Mouse (Mus musculus) layer of hippocampus, postnatal 10 days (tissue): ENCODE measurements around the gene Orai3. TPM values are rescaled to one million over a fixed set of nuclear protein-coding genes. Genes with fewer than 3 reads are reported as not detected.
A peak's percentile ranks its signal among the peaks of the same experiment; 100 is the strongest.
"Not testable (repeated sequence)": the region's sequence is repeated elsewhere in the genome, so short reads cannot be mapped to it uniquely, and the experiment has no call there.

Experiments
- DNase-seq, 2 experiments: peaks; one replicate each; pipeline ENCODE4 v3.0.0; 2021; ENCODE audit warnings: low spot score in 2 of 2
- long read RNA-seq: library from polyadenylated mRNA; stranded (forward); transcript quantifications from one replicate; pipeline ENCODE4 v2.0.0, GENCODE M21; 2023
- total RNA-seq, 2 experiments: library from RNA; stranded (reverse); gene quantifications; 2 replicates each; pipeline ENCODE4 v1.2.3; 2021

Gene Orai3
- total RNA-seq: 10 to 100 TPM; 18.5 to 19.1 TPM
- long read RNA-seq, transcript Orai3-201 (2 exons, 1,996 nt): major isoform, 18 of 20 reads
- long read RNA-seq, partial matches to known transcripts: 0 of 20 reads
- long read RNA-seq, other reads (novel, unspliced or antisense): 2 of 20 reads

- peak; percentile 82 to 86 for DNase-seq
Observed at GRCm38 (mm10) chr7:127769651-127770038, at the start of gene Orai3. TSS of gene Orai3 (plus strand) at chr7:127769815.

GRCm38 (mm10) chr7:127725490-127725889 is 44.1 kb upstream of the Orai3 start:
- DNase-seq: no peak

DNA sequence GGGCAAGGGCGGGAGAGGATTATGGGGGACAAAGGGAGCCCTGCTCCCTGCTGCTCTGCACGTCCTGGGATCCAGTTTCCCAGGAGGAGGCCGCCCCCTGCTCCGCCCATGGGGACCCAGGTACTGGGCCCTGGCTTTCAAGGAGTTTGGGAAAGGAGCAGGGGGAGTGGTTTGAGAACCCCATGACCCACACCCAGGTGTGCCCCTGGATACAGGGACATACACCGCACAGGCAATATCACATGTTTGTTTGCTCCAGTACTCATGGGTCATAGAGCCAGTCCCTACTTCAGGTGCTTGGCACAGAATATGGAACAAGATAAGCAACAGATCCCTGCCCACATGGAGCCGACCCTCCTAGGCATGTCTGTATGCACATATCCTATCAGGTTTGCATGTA is 43.7 kb upstream of the Orai3 start:
- no peak for DNase-seq

DNA sequence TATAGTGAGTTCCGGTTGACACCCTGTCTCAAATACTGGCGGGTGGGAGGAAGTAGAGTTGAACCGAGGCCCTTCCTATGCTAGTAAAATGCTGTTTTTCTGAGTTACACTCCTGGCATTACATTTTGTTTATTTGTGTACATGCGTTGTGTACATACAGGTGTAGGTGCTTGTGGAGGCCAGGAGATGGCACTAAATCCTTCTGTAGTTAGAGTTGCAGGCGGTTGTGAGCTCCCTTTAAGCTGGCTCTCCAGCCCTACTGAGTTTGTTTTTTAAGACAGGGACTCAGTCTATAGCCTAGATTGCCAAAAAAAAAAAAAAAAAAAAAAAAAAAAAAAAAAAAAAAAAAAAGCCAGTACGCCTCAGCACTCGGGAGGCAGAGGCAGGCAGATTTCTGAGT is 41.7 kb upstream of the Orai3 start:
- no peak for DNase-seq

GRCm38 (mm10) chr7:127730170-127730569 is 39.4 kb upstream of the Orai3 start:
- no peak for DNase-seq

GRCm38 (mm10) chr7:127732066-127732465 is 37.5 kb upstream of the Orai3 start, which contains the start of gene Ctf2:
TSS of gene Ctf2 (minus strand) at chr7:127732166.
- not testable (repeated sequence) for DNase-seq

DNA sequence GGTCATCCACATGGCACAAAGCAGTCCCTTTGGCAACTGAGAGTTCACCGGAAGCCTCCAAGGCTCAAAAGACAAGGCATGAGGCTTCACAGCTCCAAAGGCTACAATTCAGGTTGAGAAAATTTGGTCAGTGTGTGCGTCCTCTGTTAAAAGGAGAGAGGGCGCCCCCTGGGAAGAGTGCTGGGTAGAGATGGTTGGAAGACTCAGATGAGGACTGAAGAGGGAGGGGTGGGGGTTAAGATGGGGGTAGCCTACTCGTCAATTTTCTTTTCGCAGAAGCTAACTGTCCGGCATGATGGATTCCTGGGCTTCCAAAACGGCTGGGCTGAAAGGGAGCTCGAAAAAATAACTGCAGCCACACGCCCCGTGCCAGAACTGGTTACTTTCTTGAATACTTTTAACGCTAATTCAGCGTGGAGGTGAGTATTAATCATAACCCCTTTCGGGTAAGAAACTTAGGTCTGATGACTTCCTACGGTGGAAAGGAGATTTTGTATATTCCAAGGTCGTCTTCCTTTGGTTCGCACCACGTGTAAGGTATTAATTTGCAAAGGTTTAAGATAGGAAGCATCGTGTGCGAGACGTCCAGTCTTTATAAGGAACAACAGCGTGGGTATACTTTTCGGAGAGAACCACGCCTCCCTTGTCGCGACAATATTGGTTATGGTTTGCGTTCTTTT is 25.1 kb upstream of the Orai3 start, which contains the start of gene Fbxl19:
Fbxl19 (plus strand) TSS at position 178 of the 680 bp plus-strand sequence.
- DNase-seq: peak; percentile 71 to 85

DNA sequence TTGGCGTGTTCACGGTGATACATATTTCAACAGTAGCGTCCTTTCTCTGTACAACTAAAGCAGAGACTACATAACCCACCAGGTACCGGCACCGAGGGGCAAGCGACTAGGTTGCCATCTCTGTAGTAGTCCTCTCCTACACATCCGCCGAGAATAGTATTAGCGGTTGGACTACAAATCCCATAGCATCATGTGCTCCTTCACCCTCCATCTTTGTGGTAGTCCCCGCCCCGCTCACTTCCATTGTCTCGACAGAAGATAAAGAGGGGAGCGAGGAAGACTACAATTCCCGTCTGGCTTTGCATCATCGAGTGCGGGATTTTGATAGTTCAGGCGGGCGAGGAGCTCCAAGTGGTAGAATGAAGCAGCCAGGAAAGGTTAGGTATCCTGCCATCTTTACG is 24.4 kb upstream of the Orai3 start:
- DNase-seq: peak; percentile 89 to 92

- peak; percentile 89 to 93 for DNase-seq
Observed at GRCm38 (mm10) chr7:127745652-127746493, 23.7 kb upstream of the Orai3 start.

- DNase-seq: peak; percentile 36 to 55
Observed at GRCm38 (mm10) chr7:127746494-127747491, 22.8 kb upstream of the Orai3 start.

DNA sequence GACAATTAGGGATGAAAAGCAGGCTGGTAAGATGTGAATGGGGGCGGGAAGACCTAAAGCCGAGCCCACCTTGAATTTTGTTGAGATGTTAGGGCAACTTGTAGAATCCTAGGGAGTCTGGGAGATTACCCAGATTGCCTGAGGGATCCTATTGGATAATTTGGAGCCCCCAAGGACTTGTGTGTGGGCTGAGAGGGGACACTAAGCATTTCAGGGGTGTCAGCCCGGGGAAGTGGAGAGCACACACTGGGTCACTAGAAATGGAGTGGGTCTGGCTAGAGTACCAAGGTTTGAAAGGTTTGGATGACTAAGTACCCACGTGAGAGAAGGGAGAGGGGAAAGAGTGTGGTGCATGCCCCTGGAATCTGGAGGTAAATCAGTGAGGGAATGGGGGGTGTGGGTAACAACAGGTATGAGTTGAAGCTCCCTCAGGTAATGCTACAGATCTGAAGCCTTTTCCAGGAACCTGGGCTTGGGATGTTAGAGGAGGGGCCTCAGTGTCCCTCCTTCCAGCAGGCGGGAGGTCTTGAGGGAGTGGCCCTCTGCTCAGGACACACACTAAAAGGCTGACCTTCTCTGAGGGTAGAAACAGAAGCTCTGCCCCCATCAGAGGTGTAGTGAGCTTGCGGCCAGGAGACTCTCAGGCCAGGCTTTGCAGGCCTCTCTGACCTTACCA is 21.9 kb upstream of the Orai3 start:
- DNase-seq: no peak

GRCm38 (mm10) chr7:127748235-127748560 is 21.4 kb upstream of the Orai3 start:
- no peak for DNase-seq

DNA sequence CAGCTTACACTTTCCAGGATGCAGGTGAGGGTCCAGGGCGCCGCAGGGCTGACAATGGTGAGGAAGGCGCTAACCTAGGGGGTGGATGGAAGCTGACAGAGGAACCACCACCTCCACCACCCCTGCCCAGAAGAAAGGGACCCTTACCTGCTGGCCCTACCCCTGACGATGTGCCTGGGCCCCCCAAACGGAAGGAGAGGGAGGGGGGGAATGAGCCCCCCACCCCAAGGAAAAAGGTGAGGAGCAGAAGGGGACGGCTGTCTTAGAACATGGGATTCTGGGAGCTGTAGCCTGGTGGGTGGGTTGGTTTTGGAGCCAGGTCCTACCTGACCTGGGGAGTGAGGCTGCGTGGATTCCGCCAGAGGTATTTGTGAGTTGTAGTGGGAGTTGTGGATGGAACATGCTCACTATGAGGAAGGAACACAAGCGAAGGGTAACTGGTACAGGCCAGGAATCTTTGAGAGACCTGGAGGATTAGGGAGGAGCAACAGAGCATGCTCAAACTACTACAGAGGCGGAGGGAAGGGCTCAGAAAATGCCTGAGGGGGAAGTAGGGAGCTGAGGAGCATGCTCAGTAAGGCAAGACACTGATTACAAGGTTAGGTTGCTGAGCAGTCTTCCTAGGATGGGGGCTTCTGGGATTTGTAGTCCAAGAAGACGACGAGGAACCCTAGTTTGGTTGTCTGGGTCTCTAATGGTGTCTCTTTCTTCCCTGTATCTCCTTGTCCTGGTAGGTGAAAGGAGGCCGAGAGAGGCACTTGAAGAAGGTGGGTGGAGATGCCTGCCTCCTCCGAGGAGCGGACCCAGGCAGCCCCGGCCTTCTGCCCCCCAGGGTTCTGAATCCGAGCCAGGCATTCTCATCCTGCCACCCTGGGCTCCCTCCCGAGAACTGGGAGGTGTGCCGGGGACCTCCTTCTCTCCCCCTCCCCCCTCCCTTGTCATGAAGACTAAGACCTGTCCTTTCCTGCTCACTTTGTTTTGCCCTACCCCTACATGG is 19.2 kb upstream of the Orai3 start:
- DNase-seq: peak; percentile 17 to 48

GRCm38 (mm10) chr7:127751619-127752018 is 18.0 kb upstream of the Orai3 start:
- no peak for DNase-seq

- DNase-seq: no peak
Observed at GRCm38 (mm10) chr7:127752069-127752468, 17.5 kb upstream of the Orai3 start.

DNA sequence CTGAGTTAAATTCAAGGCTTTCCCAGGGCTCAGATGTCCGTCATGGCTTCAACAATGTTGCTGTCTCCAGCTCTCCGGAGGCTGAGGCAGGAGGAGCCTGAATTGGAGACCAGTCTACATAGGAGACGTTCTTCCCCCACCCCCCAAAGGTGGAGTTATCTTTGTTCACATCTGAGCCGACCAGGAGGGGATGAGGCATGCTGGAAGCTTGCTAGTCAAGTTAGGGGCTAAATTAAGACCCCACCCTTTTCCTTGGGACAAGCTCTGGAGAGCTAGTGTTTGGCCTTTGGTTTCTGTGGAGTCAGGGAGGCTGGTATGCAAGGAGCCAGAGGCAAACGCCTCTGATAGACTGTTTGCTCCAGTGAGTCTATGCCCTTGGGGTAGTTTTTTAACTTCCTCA is 16.5 kb upstream of the Orai3 start:
- DNase-seq: no peak

DNA sequence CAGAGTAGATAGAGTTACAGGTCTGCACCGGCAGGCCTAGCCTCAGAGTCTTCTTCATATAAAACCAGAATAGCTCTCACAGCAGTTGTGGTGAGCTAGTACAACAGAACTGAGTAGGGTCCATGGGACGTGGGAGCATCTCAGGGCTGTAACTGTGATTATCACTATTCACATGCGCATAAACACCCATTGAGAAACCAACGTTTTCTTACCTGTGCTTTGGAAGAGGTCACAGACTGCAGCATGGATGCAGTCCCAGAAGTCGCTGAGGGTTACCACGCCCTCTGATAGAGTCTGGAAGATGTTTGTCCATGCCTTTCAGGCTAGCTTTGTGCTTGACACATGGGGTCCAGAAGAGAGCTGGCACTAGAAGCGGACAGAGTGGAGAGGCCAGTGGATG is 15.9 kb upstream of the Orai3 start:
- DNase-seq: no peak

- DNase-seq: no peak
Observed at GRCm38 (mm10) chr7:127759716-127760115, 9.9 kb upstream of the Orai3 start.

DNA sequence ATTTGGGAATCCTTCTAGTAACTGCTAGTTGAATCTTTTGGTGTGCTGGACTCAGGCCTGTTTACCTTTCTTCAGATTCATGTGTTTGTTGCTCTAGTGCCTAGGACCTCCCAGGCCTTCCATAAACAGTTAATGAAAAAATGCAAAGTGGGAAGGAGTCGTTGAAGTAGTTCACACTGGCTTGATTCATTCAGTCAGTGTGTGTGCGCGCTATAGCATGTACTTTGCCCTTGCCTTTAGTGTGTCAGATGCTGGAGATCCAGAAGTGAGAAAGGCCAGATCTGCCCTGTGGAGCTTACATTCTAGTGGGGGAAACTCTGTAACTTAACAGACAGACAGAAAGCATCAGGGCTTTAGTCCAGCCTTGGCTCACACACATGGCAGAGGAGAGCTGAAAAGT is 9.1 kb upstream of the Orai3 start:
- no peak for DNase-seq
